Mouse (Mus musculus): ENCODE measurements at regions not wholly inside any gene's neighbourhood (a gene's known extent, or its start where the extent isn't known, plus 50 kb on each side); places are given as distances from the start of the nearest gene placed in this dataset.
"Not testable (repeated sequence)": the region's sequence is repeated elsewhere in the genome, so short reads cannot be mapped to it uniquely, and the experiment has no call there.

GRCm38 (mm10) chr10:111594651-111595050, 88.6 kb downstream of the Phlda1 start:
- ATAC-seq (ENCODE audit: low FRiP score) = no peak
- H3K4me1 ChIP-seq = peaks cover 15% of the 10 kb centered on the region
- WGBS = 70% methylated on average over 10 of the region's 10 CpGs
- H3K9me3 ChIP-seq (replicated peaks) = no peaks in the 10 kb centered on the region
- no peaks in the 10 kb centered on the region for H3K27me3 ChIP-seq (replicated peaks)
- no peak overlapping the region for H3K27ac ChIP-seq (replicated peaks)
- no peak overlapping the region for H3K4me3 ChIP-seq (replicated peaks)
- H3K4me2 ChIP-seq = no peak overlapping the region
- no peaks in the 10 kb centered on the region for H3K36me3 ChIP-seq
- H3K9ac ChIP-seq (replicated peaks) = no peak overlapping the region

- H3K27ac ChIP-seq (replicated peaks) = no peak overlapping the region
Measured at GRCm38 (mm10) chr10:111595513-111595995, 89.5 kb downstream of the Phlda1 start.

GRCm38 (mm10) chr10:111598650-111599049, 92.6 kb downstream of the Phlda1 start:
- no peak overlapping the region for H3K27ac ChIP-seq (replicated peaks)
- no peaks in the 10 kb centered on the region for H3K36me3 ChIP-seq
- H3K27me3 ChIP-seq (replicated peaks) = no peaks in the 10 kb centered on the region
- no peak overlapping the region for H3K4me3 ChIP-seq (replicated peaks)
- ATAC-seq (ENCODE audit: low FRiP score) = no peak
- peaks cover 31% of the 10 kb centered on the region for H3K4me1 ChIP-seq
- H3K4me2 ChIP-seq = no peak overlapping the region
- WGBS = 92% methylated on average over 5 of the region's 5 CpGs
- H3K9me3 ChIP-seq (replicated peaks) = no peaks in the 10 kb centered on the region
- H3K9ac ChIP-seq (replicated peaks) = no peak overlapping the region

More at GRCm38 (mm10) chr10:111595513-111595995, 89.5 kb downstream of the Phlda1 start:
- 53% methylated on average over 8 of the region's 8 CpGs for WGBS
- no peak overlapping the region for H3K9ac ChIP-seq (replicated peaks)
- no peaks in the 10 kb centered on the region for H3K27me3 ChIP-seq (replicated peaks)
- H3K4me2 ChIP-seq = no peak overlapping the region
- H3K9me3 ChIP-seq (replicated peaks) = no peaks in the 10 kb centered on the region
- H3K4me1 ChIP-seq = peaks cover 24% of the 10 kb centered on the region
- ATAC-seq (ENCODE audit: low FRiP score) = no peak
- H3K36me3 ChIP-seq = no peaks in the 10 kb centered on the region
- H3K4me3 ChIP-seq (replicated peaks) = no peak overlapping the region

- H3K9ac ChIP-seq (replicated peaks) = no peak overlapping the region
- 75% methylated on average over 10 of the region's 10 CpGs for WGBS
- no peak overlapping the region for H3K4me3 ChIP-seq (replicated peaks)
- H3K36me3 ChIP-seq = no peaks in the 10 kb centered on the region
- ATAC-seq (ENCODE audit: low FRiP score) = no peak
- no peaks in the 10 kb centered on the region for H3K9me3 ChIP-seq (replicated peaks)
- peak overlapping the region; percentile 64 for H3K27ac ChIP-seq (replicated peaks)
- no peak overlapping the region for H3K4me2 ChIP-seq
- peaks cover 29% of the 10 kb centered on the region for H3K4me1 ChIP-seq
- H3K27me3 ChIP-seq (replicated peaks) = no peaks in the 10 kb centered on the region
Measured at GRCm38 (mm10) chr10:111599297-111600250, 93.5 kb downstream of the Phlda1 start.

GRCm38 (mm10) chr10:111600251-111600620, 94.2 kb downstream of the Phlda1 start:
- no peaks in the 10 kb centered on the region for H3K27me3 ChIP-seq (replicated peaks)
- H3K27ac ChIP-seq (replicated peaks) = peak overlapping the region; percentile 64
- H3K4me2 ChIP-seq = no peak overlapping the region
- no peak overlapping the region for H3K9ac ChIP-seq (replicated peaks)
- peaks cover 26% of the 10 kb centered on the region for H3K4me1 ChIP-seq
- no peaks in the 10 kb centered on the region for H3K9me3 ChIP-seq (replicated peaks)
- no peak for ATAC-seq (ENCODE audit: low FRiP score)
- no peak overlapping the region for H3K4me3 ChIP-seq (replicated peaks)
- 67% methylated on average over 2 of the region's 2 CpGs for WGBS
- no peaks in the 10 kb centered on the region for H3K36me3 ChIP-seq

- WGBS = 21% methylated on average over 2 of the region's 2 CpGs
- H3K9ac ChIP-seq (replicated peaks) = no peak overlapping the region
- H3K9me3 ChIP-seq (replicated peaks) = no peaks in the 10 kb centered on the region
- H3K36me3 ChIP-seq = no peaks in the 10 kb centered on the region
- peaks cover 22% of the 10 kb centered on the region for H3K4me1 ChIP-seq
- H3K27ac ChIP-seq (replicated peaks) = peak overlapping the region; percentile 64
- no peak overlapping the region for H3K4me3 ChIP-seq (replicated peaks)
- no peaks in the 10 kb centered on the region for H3K27me3 ChIP-seq (replicated peaks)
- no peak overlapping the region for H3K4me2 ChIP-seq
- ATAC-seq (ENCODE audit: low FRiP score) = peak; percentile 82
Measured at GRCm38 (mm10) chr10:111600677-111601099, 94.6 kb downstream of the Phlda1 start.

GRCm38 (mm10) chr10:111603166-111603565, 97.1 kb downstream of the Phlda1 start:
- no peak overlapping the region for H3K4me2 ChIP-seq
- peaks cover 19% of the 10 kb centered on the region for H3K4me1 ChIP-seq
- no peaks in the 10 kb centered on the region for H3K36me3 ChIP-seq
- 93% methylated on average over 1 of the region's 1 CpGs for WGBS
- H3K27ac ChIP-seq (replicated peaks) = no peak overlapping the region
- no peak for ATAC-seq (ENCODE audit: low FRiP score)
- H3K9me3 ChIP-seq (replicated peaks) = no peaks in the 10 kb centered on the region
- no peaks in the 10 kb centered on the region for H3K27me3 ChIP-seq (replicated peaks)
- H3K9ac ChIP-seq (replicated peaks) = no peak overlapping the region
- H3K4me3 ChIP-seq (replicated peaks) = no peak overlapping the region

GRCm38 (mm10) chr10:111607381-111607780, 101.3 kb downstream of the Phlda1 start:
- H3K9me3 ChIP-seq (replicated peaks); H3K9ac ChIP-seq (replicated peaks); H3K4me3 ChIP-seq (replicated peaks); H3K4me2 ChIP-seq; ATAC-seq (ENCODE audit: low FRiP score); H3K27me3 ChIP-seq (replicated peaks); H3K27ac ChIP-seq (replicated peaks); H3K4me1 ChIP-seq; H3K36me3 ChIP-seq: not testable (repeated sequence)
- WGBS = 84% methylated on average over 2 of the region's 2 CpGs

- no peaks in the 10 kb centered on the region for H3K9me3 ChIP-seq (replicated peaks)
- no peak overlapping the region for H3K4me2 ChIP-seq
- no peaks in the 10 kb centered on the region for H3K4me1 ChIP-seq
- 68% methylated on average over 9 of the region's 9 CpGs for WGBS
- no peaks in the 10 kb centered on the region for H3K36me3 ChIP-seq
- H3K27ac ChIP-seq (replicated peaks) = no peak overlapping the region
- no peak for ATAC-seq (ENCODE audit: low FRiP score)
- no peak overlapping the region for H3K9ac ChIP-seq (replicated peaks)
- H3K4me3 ChIP-seq (replicated peaks) = no peak overlapping the region
- H3K27me3 ChIP-seq (replicated peaks) = no peaks in the 10 kb centered on the region
Measured at GRCm38 (mm10) chr10:111608385-111609093, 102.5 kb downstream of the Phlda1 start.

GRCm38 (mm10) chr10:111609889-111610288, 103.8 kb downstream of the Phlda1 start:
- Histone ChIP-seq H3K36me3 (no peaks in the 10 kb centered on the region), H3K9me3 (replicated peaks) (no peaks in the 10 kb centered on the region), H3K4me1 (no peaks in the 10 kb centered on the region), H3K4me2 (no peak overlapping the region), H3K9ac (replicated peaks) (no peak overlapping the region), H3K4me3 (replicated peaks) (no peak overlapping the region), H3K27ac (replicated peaks) (no peak overlapping the region), H3K27me3 (replicated peaks) (no peaks in the 10 kb centered on the region)
- ATAC-seq (ENCODE audit: low FRiP score) = no peak
- WGBS = 95% methylated on average over 2 of the region's 2 CpGs

GRCm38 (mm10) chr10:111619627-111620270, 113.7 kb downstream of the Phlda1 start:
- Histone ChIP-seq H3K9me3 (replicated peaks) (no peaks in the 10 kb centered on the region), H3K27ac (replicated peaks) (no peak overlapping the region), H3K4me2 (no peak overlapping the region), H3K4me1 (peaks cover 2% of the 10 kb centered on the region; the same call in 1 of the 2 replicates), H3K9ac (replicated peaks) (no peak overlapping the region), H3K4me3 (replicated peaks) (no peak overlapping the region), H3K36me3 (no peaks in the 10 kb centered on the region), H3K27me3 (replicated peaks) (no peaks in the 10 kb centered on the region)
- ATAC-seq (ENCODE audit: low FRiP score) = no peak
- 84% methylated on average over 11 of the region's 11 CpGs for WGBS

Data from neural tube, embryonic 15.5 days (tissue).